Mouse (Mus musculus): Measurements from ENCODE around the gene Zdhhc1.

Gene Zdhhc1

DNA sequence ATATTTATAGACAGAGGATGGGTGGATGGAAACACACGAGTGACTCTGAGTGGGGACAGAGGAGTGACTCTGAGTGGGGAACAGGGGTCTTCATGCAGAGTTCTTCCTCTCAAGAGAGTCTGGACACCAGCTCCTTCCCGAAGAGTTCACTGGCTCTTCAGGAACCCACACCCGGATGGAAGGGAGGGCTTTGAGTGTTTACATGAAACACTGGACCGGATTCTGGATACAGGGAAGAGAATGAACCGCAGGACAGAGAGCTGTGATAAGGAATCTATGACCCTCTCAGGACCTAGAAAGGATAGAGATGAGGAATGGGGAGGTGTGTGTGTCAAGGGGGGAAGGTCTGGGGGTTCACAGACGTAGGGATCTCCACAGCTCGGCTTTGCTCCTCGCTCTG, 20.6 kb upstream of the Zdhhc1 start:
- DNase-seq (ENCODE audit: low spot score), result no peak

DNA sequence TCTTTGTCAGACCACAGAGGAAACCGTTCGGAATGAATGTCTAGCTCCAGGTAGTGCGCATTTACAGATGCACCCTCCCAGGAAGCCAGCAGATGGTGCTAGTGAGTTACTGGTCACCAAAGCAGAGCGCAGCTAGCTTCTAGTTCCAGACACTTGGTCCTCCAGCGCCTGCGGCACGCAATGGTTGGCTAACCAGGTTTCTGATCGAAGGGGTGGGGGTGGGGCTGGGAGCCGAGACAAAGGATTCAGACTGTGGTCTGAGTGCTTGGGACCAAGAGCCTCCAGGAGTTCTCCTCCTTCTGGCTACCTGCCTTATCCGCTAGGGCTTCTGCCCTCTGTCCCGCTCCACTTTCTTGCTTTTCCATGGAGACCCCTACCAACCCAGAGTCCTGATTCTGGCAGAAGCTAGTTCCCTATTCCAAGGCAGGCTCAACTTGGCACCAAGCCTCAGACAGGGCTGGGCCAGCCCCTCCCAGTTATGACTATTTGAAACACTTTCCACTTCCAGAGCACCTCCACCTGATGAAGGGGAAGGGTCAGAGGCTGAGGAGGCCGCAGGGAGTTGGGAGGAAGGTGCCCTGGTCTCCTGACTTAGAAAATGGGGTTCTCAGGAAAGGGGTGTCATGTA, 19.4 kb upstream of the Zdhhc1 start:
- no peak for DNase-seq (ENCODE audit: low spot score)

GRCm38 (mm10) chr8:105514656-105515055, 18.0 kb upstream of the Zdhhc1 start:
- DNase-seq (ENCODE audit: low spot score), result no peak

GRCm38 (mm10) chr8:105514194-105514593, 17.5 kb upstream of the Zdhhc1 start:
- no peak for DNase-seq (ENCODE audit: low spot score)

DNA sequence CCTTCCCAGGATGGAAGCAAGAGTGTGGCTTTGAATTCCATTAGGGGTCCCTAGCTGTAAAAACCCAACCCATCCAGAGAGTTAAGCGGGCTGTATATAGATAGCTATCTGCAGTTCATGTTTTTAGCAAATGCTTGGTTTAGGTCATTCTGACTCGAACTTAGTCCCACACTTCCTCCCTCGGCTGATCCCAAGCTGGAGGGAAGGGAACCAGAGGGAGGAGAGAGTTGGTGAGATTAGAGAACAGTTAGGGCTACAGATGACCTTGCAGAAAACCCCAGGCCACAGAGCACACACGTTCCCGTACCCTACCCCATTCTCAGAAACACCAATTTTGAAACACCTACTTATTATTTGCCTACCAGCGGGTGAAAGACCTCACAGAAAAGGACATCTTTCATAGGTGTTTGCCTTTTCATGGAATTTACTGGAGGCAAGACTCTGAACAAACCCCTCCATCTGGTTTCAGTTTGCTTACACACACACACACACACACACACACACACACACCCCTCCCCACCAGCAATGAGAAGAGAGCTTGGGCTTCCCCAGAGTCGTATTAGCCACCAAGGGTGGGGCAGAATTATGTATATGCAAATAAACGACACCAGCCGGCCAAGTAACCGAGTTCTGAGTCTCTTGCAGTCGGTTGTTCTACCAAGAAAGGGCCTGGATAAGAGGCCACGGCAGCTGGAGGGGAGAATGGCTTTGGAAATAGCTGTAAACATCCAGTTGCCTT, 13.5 kb upstream of the Zdhhc1 start:
- no peak for DNase-seq (ENCODE audit: low spot score)

- DNase-seq (ENCODE audit: low spot score), result no peak
Observed at GRCm38 (mm10) chr8:105508758-105509157, 12.1 kb upstream of the Zdhhc1 start.

DNA sequence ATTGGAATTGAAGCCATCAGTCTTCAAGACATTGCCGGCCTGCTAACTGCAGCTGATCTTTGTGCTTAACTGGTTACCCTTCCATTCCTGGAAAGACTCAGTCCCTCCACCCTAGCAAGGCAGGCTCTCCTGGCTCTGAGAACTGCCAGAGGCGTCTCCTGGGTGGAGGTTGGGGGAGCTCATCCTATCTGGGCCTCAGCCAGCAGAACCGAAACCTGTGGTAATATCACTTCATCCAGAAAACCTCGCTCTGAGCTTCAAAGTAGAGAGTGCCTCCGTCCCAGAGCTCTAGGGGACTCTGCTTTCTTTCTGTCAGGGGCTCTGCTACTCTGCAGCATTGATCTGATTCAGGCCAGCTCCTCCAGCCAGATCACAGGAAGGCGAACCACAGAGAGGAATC, 10.3 kb upstream of the Zdhhc1 start:
- no peak for DNase-seq (ENCODE audit: low spot score)

DNA sequence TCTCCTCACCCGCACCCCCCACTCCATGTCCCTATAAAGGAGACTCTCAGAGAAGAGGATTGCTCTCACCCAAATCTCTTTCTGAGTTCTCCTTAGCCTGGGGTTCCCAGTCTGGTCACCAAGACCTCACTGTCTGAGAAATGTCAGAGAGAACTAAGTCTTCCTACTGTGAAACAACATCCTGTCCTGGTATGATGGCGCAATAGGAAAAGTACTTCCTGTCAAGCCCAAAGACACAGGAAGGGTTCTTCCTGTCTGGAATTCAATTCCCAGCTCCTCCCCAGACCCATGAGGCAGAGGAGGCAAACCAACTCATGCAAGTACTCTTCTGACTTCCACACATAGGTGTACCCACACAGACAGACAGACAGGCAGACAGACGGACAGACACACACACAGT, 7.9 kb upstream of the Zdhhc1 start:
- DNase-seq (ENCODE audit: low spot score), result no peak

DNA sequence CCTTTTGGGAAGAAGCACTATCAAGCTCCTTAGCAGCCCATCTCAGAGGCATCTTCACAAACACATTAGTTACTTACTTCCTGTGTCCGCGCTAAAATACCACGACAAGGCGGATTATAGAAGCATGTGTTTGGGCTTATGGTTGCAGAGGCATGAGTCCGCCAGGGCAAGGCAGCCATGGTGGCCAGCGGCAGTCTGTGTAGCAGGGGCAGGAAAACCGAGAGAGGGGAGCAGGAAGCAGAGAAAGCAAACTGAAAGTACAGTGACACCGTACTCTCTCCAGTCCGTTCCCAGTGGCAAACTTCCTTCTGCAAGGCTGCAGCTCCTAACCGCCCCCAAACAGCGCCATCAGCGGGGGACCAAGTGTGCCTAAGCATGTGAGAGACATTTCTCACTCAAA, 3.1 kb upstream of the Zdhhc1 start:
- DNase-seq (ENCODE audit: low spot score), result no peak

DNA sequence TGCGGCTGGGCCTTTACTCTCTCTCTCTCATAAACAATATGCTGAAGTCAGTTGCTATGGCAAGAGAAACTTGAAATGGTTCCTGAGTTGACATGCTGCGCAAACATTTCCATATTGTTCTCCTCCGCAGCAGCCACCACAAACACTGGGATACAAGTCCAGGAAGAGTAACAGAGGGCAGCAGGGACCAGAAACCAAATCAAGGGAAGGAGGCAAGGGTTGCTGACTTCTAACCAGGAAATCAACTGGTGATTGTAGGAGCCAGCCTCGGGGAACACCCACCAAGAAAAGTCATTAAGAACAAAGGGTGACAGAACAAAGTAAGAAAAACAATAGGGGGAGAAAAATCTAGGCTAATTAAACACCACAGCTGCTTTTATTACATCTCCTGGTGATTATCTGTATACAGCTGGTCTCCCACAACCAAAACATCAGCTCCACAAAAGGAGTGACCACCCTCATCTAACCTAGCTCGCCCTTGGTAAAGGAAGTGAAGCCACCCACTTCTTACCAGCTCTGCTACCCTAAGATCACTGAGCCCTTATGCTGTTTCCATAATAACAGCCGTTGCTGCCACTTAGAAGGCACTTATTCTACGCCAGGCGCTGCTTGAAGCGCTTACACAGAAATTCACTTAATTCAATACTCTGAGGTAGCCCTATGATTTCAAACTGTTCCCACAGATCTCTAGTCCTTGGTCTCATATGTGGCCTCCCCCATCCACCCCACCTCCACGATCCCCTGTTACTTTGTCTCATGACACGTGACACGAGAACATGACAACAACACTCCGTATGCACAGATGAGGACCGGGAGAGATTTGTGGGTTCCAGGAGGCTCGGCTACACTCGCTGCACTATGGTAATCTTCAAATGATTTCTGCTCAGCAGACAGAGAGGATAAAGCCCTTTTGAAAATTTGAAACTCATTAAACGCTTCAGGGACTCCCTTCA, 1.1 kb downstream of the Zdhhc1 start:
- no peak for DNase-seq (ENCODE audit: low spot score)

GRCm38 (mm10) chr8:105494566-105494965, 2.1 kb downstream of the Zdhhc1 start:
- no peak for DNase-seq (ENCODE audit: low spot score)

GRCm38 (mm10) chr8:105493495-105493894, 3.2 kb downstream of the Zdhhc1 start:
- DNase-seq (ENCODE audit: low spot score), result no peak

GRCm38 (mm10) chr8:105489281-105489680, 7.4 kb downstream of the Zdhhc1 start:
- DNase-seq (ENCODE audit: low spot score), result no peak

- DNase-seq (ENCODE audit: low spot score), result no peak
Observed at GRCm38 (mm10) chr8:105488082-105488481, 8.6 kb downstream of the Zdhhc1 start.

DNA sequence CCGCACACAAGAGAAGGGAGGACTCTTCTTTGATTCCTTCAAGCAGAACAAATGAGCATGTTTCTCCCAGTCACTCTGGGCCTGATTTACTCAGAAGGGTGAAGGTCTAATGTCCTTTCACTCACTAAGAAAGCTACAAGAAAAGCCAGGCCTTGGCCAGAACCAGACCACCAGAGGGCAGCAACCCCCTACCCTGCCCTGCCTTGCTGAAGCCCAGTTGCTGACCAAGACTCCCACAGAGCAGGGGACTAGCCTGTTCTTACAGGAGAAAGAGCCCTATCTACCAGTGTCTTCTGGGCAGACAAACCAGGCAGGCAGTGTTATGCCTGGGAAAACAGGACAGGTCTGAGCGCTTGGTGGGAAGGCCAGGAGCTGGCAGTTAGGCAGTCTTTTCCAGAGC, 12.3 kb downstream of the Zdhhc1 start:
- no peak for DNase-seq (ENCODE audit: low spot score)

DNA sequence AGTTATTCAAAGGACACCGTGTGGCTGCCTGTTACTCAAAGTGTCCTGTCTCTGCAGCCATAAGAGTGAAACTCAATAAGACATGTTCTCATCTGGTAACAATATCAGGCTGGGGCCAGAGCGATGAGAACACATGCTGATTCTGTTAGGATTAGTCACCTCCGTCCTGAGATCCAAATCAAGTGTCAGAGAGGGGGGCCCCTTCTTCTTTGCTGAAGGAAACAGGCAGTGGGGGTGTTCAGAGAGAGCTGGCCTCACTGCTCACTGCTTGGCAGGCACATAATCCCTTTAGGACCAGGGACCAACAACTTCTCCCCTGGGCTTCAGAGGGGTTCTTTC, 12.7 kb downstream of the Zdhhc1 start:
- no peak for DNase-seq (ENCODE audit: low spot score)

- no peak for DNase-seq (ENCODE audit: low spot score)
Observed at GRCm38 (mm10) chr8:105483212-105484029, 13.3 kb downstream of the Zdhhc1 start.

GRCm38 (mm10) chr8:105482123-105482522, 14.6 kb downstream of the Zdhhc1 start:
- DNase-seq (ENCODE audit: low spot score), result no peak

DNA sequence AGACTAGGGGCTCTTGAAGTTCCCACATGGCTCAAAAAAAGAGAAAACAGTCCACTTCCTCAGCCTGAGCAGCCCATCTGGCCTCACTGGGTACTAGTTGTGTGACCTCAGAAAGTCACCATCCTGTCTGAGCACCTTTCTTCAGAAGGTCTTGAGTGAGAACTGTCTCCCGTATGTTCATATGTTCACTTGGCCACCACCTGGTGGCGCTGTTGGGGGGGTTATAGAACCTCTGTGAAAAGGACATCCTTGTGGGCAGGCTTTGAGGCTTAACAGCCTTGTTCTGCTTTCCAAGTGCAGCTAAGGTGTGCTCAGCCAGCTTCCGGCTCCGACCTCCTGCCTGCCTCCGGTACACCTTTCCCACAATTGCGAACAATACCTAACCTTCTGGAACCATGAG, 15.2 kb downstream of the Zdhhc1 start:
- DNase-seq (ENCODE audit: low spot score), result no peak

DNA sequence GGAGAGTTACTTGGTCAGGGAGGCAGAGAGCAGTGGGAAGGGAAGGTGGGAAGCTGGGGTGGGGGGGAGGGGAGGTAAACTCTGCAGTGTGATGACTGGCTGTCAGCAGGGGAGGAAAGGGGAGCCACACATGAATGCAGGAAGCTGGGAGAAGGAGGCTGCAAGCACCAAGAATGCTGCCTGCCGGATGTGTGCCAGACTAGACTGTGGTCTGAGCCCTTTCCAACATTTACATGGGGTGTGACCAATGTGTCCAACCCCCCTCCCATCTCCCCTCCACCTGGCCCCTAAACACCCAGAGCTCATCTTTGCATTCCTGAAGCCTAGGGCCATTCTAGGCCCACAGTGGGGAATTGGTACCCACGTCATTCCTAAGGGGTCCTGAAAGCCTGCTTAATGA, 15.7 kb downstream of the Zdhhc1 start:
- no peak for DNase-seq (ENCODE audit: low spot score)

GRCm38 (mm10) chr8:105477792-105478191, 18.9 kb downstream of the Zdhhc1 start:
- no peak for DNase-seq (ENCODE audit: low spot score)
